Mouse (Mus musculus) lung, embryonic 14.5 days (tissue): ENCODE results near the gene Nol8. TPM values are rescaled to one million over a fixed set of nuclear protein-coding genes. Genes with fewer than 3 reads are reported as not detected.

Experiments
- ATAC-seq: fragments of 200-750 bp; cut with Nextera tagmentation; 2 replicates; pipeline ENCODE4 v1.8.0; 2017; ENCODE audit warnings: mild to moderate bottlenecking, moderate TSS enrichment, moderate library complexity; ENCODE audit not compliant: insufficient read depth
- DNase-seq: peaks from one replicate; pipeline ENCODE4 v3.0.0-alpha.2; 2015
- H3K27ac ChIP-seq: fragments of 300-500 bp; sonication (generic); 2 replicates; pipeline ENCODE4 v1.5.1; 2014; ENCODE audit warnings: low read depth, mild to moderate bottlenecking, moderate library complexity
- H3K27me3 ChIP-seq: fragments of 300-500 bp; sonication (generic); 2 replicates; pipeline ENCODE4 v1.6.1; 2014; ENCODE audit warnings: low read length, control low read depth; ENCODE audit not compliant: insufficient read depth
- H3K36me3 ChIP-seq: fragments of 300-500 bp; sonication (generic); 2 replicates; pipeline ENCODE4 v1.6.1; 2014; ENCODE audit warnings: control low read depth; ENCODE audit not compliant: insufficient read depth
- H3K4me1 ChIP-seq: fragments of 300-500 bp; sonication (generic); 2 replicates; pipeline ENCODE4 v1.6.1; 2014; ENCODE audit warnings: antibody characterized with exemption, control low read depth; ENCODE audit not compliant: insufficient read depth
- H3K4me2 ChIP-seq: fragments of 300-500 bp; sonication (generic); 2 replicates; pipeline ENCODE4 v1.6.1; 2014; ENCODE audit warnings: mild to moderate bottlenecking
- H3K4me3 ChIP-seq: fragments of 300-500 bp; sonication (generic); 2 replicates; pipeline ENCODE4 v1.5.1; 2014; ENCODE audit warnings: low read depth, low read length
- H3K9ac ChIP-seq: fragments of 300-500 bp; sonication (generic); 2 replicates; pipeline ENCODE4 v1.6.1; 2014
- H3K9me3 ChIP-seq: fragments of 300-500 bp; sonication (generic); 2 replicates; pipeline ENCODE4 v1.6.1; 2016; ENCODE audit warnings: low read depth, low read length, control low read depth
- CTCF ChIP-seq: IDR thresholded peaks from 2 replicates; pipeline ENCODE4 v1.5.1; 2016; ENCODE audit warnings: antibody characterized with exemption, low read depth
- WGBS: fragments of 180-500 bp; shearing (Covaris S2); extraction: QIAGEN DNeasy Blood & Tissue Kit; methylation state at CpG from one replicate; pipeline ENCODE4 v1.1.7; 2014; 5-methylcytosine and 5-hydroxymethylcytosine counted together
- polyA plus RNA-seq: library from polyadenylated mRNA; unstranded; fragments of >200 nt; fragmentation: Nextera tagmentation; extraction: Ambion mirVana; gene quantifications from 2 replicates; pipeline ENCODE4 v1.2.1, GENCODE M21; 2014

The Nol8 gene
- polyA plus RNA-seq, 1 experiment from 2014 or later: 17.7 TPM

DNA sequence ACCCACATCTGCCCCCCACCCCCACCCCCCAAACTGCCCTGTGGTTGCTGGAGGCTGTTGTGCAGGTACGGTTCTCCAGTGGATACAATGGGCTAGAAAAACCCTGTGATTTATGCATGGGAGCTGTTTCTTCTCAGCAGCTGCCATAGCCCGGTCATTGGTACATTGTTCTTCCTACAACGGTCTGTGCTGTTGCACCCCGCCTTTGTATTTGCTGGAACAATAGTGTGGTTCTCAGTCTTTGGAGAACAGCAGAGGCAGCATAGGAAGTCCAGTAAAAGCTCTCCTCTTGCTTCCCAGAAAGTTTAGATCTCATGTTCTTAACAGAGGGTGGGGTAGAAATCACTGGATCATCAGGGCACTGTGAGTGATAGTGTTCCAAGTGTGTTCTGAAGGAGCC is 31.4 kb downstream of the Nol8 start:
- no peak overlapping the region for H3K4me2 ChIP-seq
- WGBS: 84% methylated on average over 4 of the region's 4 CpGs

DNA sequence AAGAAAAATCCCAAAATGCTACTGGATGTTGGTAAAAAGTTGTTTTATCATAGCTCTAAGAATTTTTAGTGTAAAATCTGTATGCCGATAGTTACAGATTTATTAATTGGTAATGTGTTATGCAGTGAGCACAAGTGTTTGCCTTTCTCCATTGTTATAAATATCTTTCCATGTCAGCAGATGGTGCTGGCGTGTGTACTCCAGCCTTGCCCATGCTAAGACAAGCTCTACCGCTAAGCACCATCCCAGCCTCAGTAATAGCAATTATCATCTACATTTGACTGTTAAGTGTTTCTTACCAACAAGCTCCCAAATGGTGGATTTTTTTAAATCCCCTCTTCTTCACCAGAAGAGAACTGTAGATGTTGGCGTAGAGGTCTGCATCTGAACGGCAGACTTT is 38.2 kb downstream of the Nol8 start:
- Histone ChIP-seq H3K36me3 (peaks cover 59% of the 10 kb centered on the region), H3K4me1 (no peaks in the 10 kb centered on the region), H3K4me3 (no peak overlapping the region), H3K27me3 (no peaks in the 10 kb centered on the region), H3K4me2 (no peak overlapping the region), H3K27ac (no peak overlapping the region), H3K9ac (no peak overlapping the region), H3K9me3 (no peaks in the 10 kb centered on the region)
- DNase-seq (no peak), ATAC-seq (no peak)
- no peak for TF ChIP-seq CTCF
- 92% methylated on average over 5 of the region's 5 CpGs for WGBS

More for the DNA sequence above, 31.4 kb downstream of the Nol8 start:
- H3K36me3 ChIP-seq: peaks cover 18% of the 10 kb centered on the region
- no peak overlapping the region for H3K9ac ChIP-seq
- DNase-seq (no peak), ATAC-seq (no peak)
- no peak overlapping the region for H3K4me3 ChIP-seq
- H3K27me3 ChIP-seq: no peaks in the 10 kb centered on the region
- H3K4me1 ChIP-seq: 0 out of 2 replicates have a peak, but pooled peaks cover 3% of the 10 kb centered on the region
- TF ChIP-seq CTCF: no peak
- no peaks in the 10 kb centered on the region for H3K9me3 ChIP-seq
- no peak overlapping the region for H3K27ac ChIP-seq

DNA sequence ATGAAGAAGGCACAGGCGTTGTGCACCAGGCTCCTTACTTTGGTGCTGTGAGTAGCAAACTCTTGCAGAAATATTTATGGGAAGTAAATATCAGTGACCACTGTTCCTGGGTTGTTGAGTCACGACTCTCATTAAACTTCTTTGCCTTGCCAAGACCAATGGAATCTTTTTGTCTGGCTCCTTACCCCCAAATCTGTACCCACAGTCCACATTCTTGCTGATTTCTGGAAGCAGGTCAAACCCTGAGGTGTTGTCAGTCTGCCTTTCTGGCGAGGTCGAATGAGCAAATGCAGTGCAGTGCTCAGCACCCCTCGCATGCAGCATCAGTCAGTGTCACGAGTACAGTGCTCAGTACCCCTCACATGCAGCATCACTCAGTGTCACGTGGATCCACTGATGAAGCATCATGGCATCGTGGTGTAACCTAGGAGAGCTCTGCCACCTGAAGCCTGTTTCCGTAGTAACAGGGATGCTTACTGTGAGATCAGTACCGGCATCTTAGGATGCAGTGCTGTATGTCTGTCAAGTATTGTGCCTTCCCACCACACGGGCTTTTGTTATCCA is 50.4 kb downstream of the Nol8 start:
- no peak for TF ChIP-seq CTCF
- no peaks in the 10 kb centered on the region for H3K9me3 ChIP-seq
- no peaks in the 10 kb centered on the region for H3K27me3 ChIP-seq
- H3K4me1 ChIP-seq: no peaks in the 10 kb centered on the region
- WGBS: 89% methylated on average over 11 of the region's 11 CpGs
- H3K4me2 ChIP-seq: no peak overlapping the region
- ATAC-seq (no peak), DNase-seq (no peak)
- no peak overlapping the region for H3K9ac ChIP-seq
- H3K36me3 ChIP-seq: peaks cover 73% of the 10 kb centered on the region
- no peak overlapping the region for H3K4me3 ChIP-seq
- no peak overlapping the region for H3K27ac ChIP-seq

GRCm38 (mm10) chr13:49706032-49706690 is 53.3 kb downstream of the Nol8 start:
- no peak for DNase-seq

GRCm38 (mm10) chr13:49708311-49708710 is 55.4 kb downstream of the Nol8 start:
- no peak overlapping the region for H3K27ac ChIP-seq
- DNase-seq: no peak
- no peak overlapping the region for H3K4me3 ChIP-seq
- 95% methylated on average over 8 of the region's 8 CpGs for WGBS
- no peaks in the 10 kb centered on the region for H3K9me3 ChIP-seq
- H3K36me3 ChIP-seq: peaks cover 90% of the 10 kb centered on the region
- no peaks in the 10 kb centered on the region for H3K27me3 ChIP-seq
- no peaks in the 10 kb centered on the region for H3K4me1 ChIP-seq
- ATAC-seq: no peak
- H3K9ac ChIP-seq: no peak overlapping the region
- no peak for TF ChIP-seq CTCF
- no peak overlapping the region for H3K4me2 ChIP-seq

More at GRCm38 (mm10) chr13:49706032-49706690, 53.3 kb downstream of the Nol8 start:
- Histone ChIP-seq H3K36me3 (peaks cover 91% of the 10 kb centered on the region), H3K4me2 (no peak overlapping the region), H3K27ac (no peak overlapping the region), H3K4me3 (no peak overlapping the region), H3K4me1 (no peaks in the 10 kb centered on the region), H3K27me3 (no peaks in the 10 kb centered on the region), H3K9me3 (no peaks in the 10 kb centered on the region), H3K9ac (no peak overlapping the region)
- ATAC-seq: no peak
- no peak for TF ChIP-seq CTCF
- WGBS: 97% methylated on average over 3 of the region's 3 CpGs

- DNase-seq (no peak), ATAC-seq (no peak)
- H3K9ac ChIP-seq: no peak overlapping the region
- H3K9me3 ChIP-seq: no peaks in the 10 kb centered on the region
- H3K27me3 ChIP-seq: no peaks in the 10 kb centered on the region
- no peak overlapping the region for H3K4me2 ChIP-seq
- TF ChIP-seq CTCF: no peak
- no peak overlapping the region for H3K27ac ChIP-seq
- WGBS: 92% methylated on average over 12 of the region's 12 CpGs
- H3K4me3 ChIP-seq: no peak overlapping the region
- H3K4me1 ChIP-seq: no peaks in the 10 kb centered on the region
- H3K36me3 ChIP-seq: peaks cover 86% of the 10 kb centered on the region
Measured at GRCm38 (mm10) chr13:49712047-49712721, 59.3 kb downstream of the Nol8 start.

DNA sequence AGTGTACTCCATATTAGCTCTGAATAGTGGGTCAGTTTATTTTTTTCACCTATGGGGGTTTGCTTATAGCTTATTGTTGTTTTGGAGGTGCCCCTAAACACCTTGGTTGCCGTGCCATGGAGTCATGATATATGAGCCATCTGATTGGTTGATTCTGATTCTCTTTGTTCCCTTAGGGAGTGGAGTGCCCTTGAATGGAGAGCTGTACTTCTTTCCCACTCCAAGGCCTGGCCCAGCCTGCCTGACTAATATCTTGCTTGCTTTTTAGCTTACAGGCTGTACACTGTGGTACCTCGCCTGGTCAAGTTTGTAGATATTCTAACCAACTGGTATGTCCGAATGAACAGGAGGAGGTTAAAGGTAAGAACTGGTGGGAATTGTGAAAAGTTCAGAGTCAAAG is 66.4 kb downstream of the Nol8 start:
- ATAC-seq (no peak), DNase-seq (no peak)
- no peaks in the 10 kb centered on the region for H3K9me3 ChIP-seq
- no peak overlapping the region for H3K4me3 ChIP-seq
- peaks cover 97% of the 10 kb centered on the region for H3K36me3 ChIP-seq
- no peak for TF ChIP-seq CTCF
- H3K9ac ChIP-seq: no peak overlapping the region
- H3K4me1 ChIP-seq: no peaks in the 10 kb centered on the region
- H3K27ac ChIP-seq: no peak overlapping the region
- WGBS: 80% methylated on average over 3 of the region's 3 CpGs
- no peak overlapping the region for H3K4me2 ChIP-seq
- H3K27me3 ChIP-seq: no peaks in the 10 kb centered on the region

Other genes with a start within 250 kb of the Nol8 start
- gene Ippk, start 231.8 kb upstream of the Nol8 start, polyA plus RNA-seq: 16.1 and 19.5 TPM in 2 replicates
- 1.3 and 1.4 TPM in 2 replicates for gene Tes3-ps, start 159.8 kb upstream of the Nol8 start, polyA plus RNA-seq
- gene Ecm2, start 148.3 kb upstream of the Nol8 start, polyA plus RNA-seq: 0.66 and 0.74 TPM in 2 replicates
- gene Aspn, start 108.6 kb upstream of the Nol8 start, polyA plus RNA-seq: 12.8 and 15.0 TPM in 2 replicates
- gene Omd, start 70.6 kb upstream of the Nol8 start, polyA plus RNA-seq: 1.0 and 1.5 TPM in 2 replicates
- gene Ogn, start 45.0 kb upstream of the Nol8 start, polyA plus RNA-seq: 69.3 and 75.0 TPM in 2 replicates
- 39.4 and 40.0 TPM in 2 replicates for gene Cenpp, start 293 bp upstream of the Nol8 start, polyA plus RNA-seq
- 83.5 and 86.8 TPM in 2 replicates for gene Iars, start 29.0 kb downstream of the Nol8 start, polyA plus RNA-seq
- gene Gm30302, start 145.9 kb downstream of the Nol8 start, polyA plus RNA-seq: not detected in 2 replicates